Mouse (Mus musculus): ENCODE measurements around the gene Celf2. TPM values are rescaled to one million over a fixed set of nuclear protein-coding genes. Genes with fewer than 3 reads are reported as not detected.
"Not testable (repeated sequence)": the region's sequence is repeated elsewhere in the genome, so short reads cannot be mapped to it uniquely, and the experiment has no call there.

Celf2 gene
- polyA plus RNA-seq, 1 experiment from 2014 or later: 16.5 TPM

DNA sequence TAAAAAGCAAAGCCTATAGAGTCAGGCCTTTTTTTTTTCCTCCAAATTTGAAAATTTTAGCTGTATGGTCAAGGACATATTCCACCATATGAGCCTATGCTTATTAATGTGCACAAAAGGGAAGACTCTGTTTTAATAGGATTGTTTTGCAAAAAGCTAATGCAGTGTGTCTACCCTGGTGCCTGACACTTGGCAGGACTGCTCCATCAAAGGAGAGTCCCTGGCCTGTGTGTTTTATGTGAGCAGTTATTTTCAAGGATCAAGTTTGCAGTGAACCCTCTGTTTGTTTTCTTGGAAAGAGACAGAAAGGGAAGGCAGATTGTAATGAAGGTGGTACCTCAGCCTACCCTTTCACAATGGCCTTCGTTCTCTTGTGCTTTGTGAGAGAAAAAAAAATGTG lies 200.0 kb downstream of the Celf2 start:
- Histone ChIP-seq H3K27me3 (ENCODE audit: insufficient read depth, low read length) (no peaks in the 10 kb centered on the region), H3K9me3 (ENCODE audit: low read length) (no peaks in the 10 kb centered on the region), H3K4me2 (replicated peaks; ENCODE audit: low read depth, low read length) (no peak overlapping the region), H3K4me1 (ENCODE audit: insufficient read depth, low read length) (no peaks in the 10 kb centered on the region), H3K36me3 (ENCODE audit: insufficient read depth, low read length) (no peaks in the 10 kb centered on the region), H3K9ac (replicated peaks; ENCODE audit: low read length) (no peak overlapping the region), H3K27ac (ENCODE audit: low read length) (no peak overlapping the region), H3K4me3 (ENCODE audit: low read length) (no peak overlapping the region)
- 82% methylated on average over 1 of the region's 1 CpGs for WGBS
- no peak for ATAC-seq (ENCODE audit: low FRiP score, low TSS enrichment)

- no peak for ATAC-seq (ENCODE audit: low FRiP score, low TSS enrichment)
- Histone ChIP-seq H3K27me3 (ENCODE audit: insufficient read depth, low read length) (no peaks in the 10 kb centered on the region), H3K4me2 (replicated peaks; ENCODE audit: low read depth, low read length) (no peak overlapping the region), H3K9ac (replicated peaks; ENCODE audit: low read length) (no peak overlapping the region), H3K4me1 (ENCODE audit: insufficient read depth, low read length) (no peaks in the 10 kb centered on the region), H3K4me3 (ENCODE audit: low read length) (no peak overlapping the region), H3K27ac (ENCODE audit: low read length) (no peak overlapping the region), H3K36me3 (ENCODE audit: insufficient read depth, low read length) (no peaks in the 10 kb centered on the region), H3K9me3 (ENCODE audit: low read length) (no peaks in the 10 kb centered on the region)
- WGBS: 65% methylated on average over 1 of the region's 1 CpGs
These were observed 200.6 kb downstream of the Celf2 start for GRCm38 (mm10) chr2:7308731-7309130.

GRCm38 (mm10) chr2:7287434-7287833 lies 221.9 kb downstream of the Celf2 start:
- Histone ChIP-seq H3K9me3 (ENCODE audit: low read length) (no peaks in the 10 kb centered on the region), H3K4me3 (ENCODE audit: low read length) (no peak overlapping the region), H3K9ac (replicated peaks; ENCODE audit: low read length) (no peak overlapping the region), H3K36me3 (ENCODE audit: insufficient read depth, low read length) (no peaks in the 10 kb centered on the region), H3K4me2 (replicated peaks; ENCODE audit: low read depth, low read length) (no peak overlapping the region), H3K27ac (ENCODE audit: low read length) (no peak overlapping the region), H3K4me1 (ENCODE audit: insufficient read depth, low read length) (no peaks in the 10 kb centered on the region), H3K27me3 (ENCODE audit: insufficient read depth, low read length) (no peaks in the 10 kb centered on the region)
- 81% methylated on average over 3 of the region's 3 CpGs for WGBS
- ATAC-seq (ENCODE audit: low FRiP score, low TSS enrichment): no peak

- no peaks in the 10 kb centered on the region for H3K9me3 ChIP-seq (ENCODE audit: low read length)
- H3K27me3 ChIP-seq (ENCODE audit: insufficient read depth, low read length): no peaks in the 10 kb centered on the region
- 48% methylated on average over 4 of the region's 4 CpGs for WGBS
- H3K4me3 ChIP-seq (ENCODE audit: low read length): no peak overlapping the region
- ATAC-seq (ENCODE audit: low FRiP score, low TSS enrichment): peak; percentile 49; the same call in 1 of the 2 replicates
- H3K4me1 ChIP-seq (ENCODE audit: insufficient read depth, low read length): no peaks in the 10 kb centered on the region
- no peak overlapping the region for H3K4me2 ChIP-seq (replicated peaks; ENCODE audit: low read depth, low read length)
- no peaks in the 10 kb centered on the region for H3K36me3 ChIP-seq (ENCODE audit: insufficient read depth, low read length)
- no peak overlapping the region for H3K27ac ChIP-seq (ENCODE audit: low read length)
- no peak overlapping the region for H3K9ac ChIP-seq (replicated peaks; ENCODE audit: low read length)
These were observed 236.1 kb downstream of the Celf2 start for GRCm38 (mm10) chr2:7273214-7273613.

DNA sequence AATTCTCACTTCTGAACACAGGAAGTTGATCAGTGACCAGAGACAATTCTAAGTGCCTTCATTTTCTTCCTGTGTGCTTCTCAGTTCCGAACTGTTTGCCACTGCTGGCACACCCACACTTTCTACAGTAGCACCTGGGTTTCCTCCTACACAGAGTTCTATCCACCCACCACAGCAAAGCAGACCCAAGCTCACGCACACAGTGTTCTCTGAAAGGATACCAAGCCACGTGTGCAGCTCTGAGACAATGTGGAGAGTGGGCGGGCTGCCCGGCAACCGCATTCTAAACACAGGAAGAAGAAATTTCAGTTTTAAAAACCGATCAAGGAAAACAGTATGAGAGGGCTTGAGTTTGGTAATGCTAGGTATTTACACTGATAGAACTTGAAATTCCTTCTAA lies 239.3 kb downstream of the Celf2 start:
- no peak for ATAC-seq (ENCODE audit: low FRiP score, low TSS enrichment)
- Histone ChIP-seq H3K36me3 (ENCODE audit: insufficient read depth, low read length) (no peaks in the 10 kb centered on the region), H3K4me3 (ENCODE audit: low read length) (no peak overlapping the region)

GRCm38 (mm10) chr2:7267166-7267565 lies 242.2 kb downstream of the Celf2 start:
- no peaks in the 10 kb centered on the region for H3K36me3 ChIP-seq (ENCODE audit: insufficient read depth, low read length)
- ATAC-seq (ENCODE audit: low FRiP score, low TSS enrichment): no peak

More for the DNA sequence above, 239.3 kb downstream of the Celf2 start:
- Histone ChIP-seq H3K27me3 (ENCODE audit: insufficient read depth, low read length) (no peaks in the 10 kb centered on the region), H3K27ac (ENCODE audit: low read length) (no peak overlapping the region), H3K4me1 (ENCODE audit: insufficient read depth, low read length) (no peaks in the 10 kb centered on the region), H3K9me3 (ENCODE audit: low read length) (no peaks in the 10 kb centered on the region), H3K9ac (replicated peaks; ENCODE audit: low read length) (no peak overlapping the region), H3K4me2 (replicated peaks; ENCODE audit: low read depth, low read length) (no peak overlapping the region)
- WGBS: 77% methylated on average over 7 of the region's 7 CpGs

GRCm38 (mm10) chr2:7262668-7263067 lies 246.7 kb downstream of the Celf2 start:
- not testable (repeated sequence) for H3K27me3 ChIP-seq (ENCODE audit: insufficient read depth, low read length); H3K27ac ChIP-seq (ENCODE audit: low read length); H3K9ac ChIP-seq (replicated peaks; ENCODE audit: low read length); H3K4me3 ChIP-seq (ENCODE audit: low read length); ATAC-seq (ENCODE audit: low FRiP score, low TSS enrichment); H3K36me3 ChIP-seq (ENCODE audit: insufficient read depth, low read length); H3K4me2 ChIP-seq (replicated peaks; ENCODE audit: low read depth, low read length); H3K4me1 ChIP-seq (ENCODE audit: insufficient read depth, low read length); H3K9me3 ChIP-seq (ENCODE audit: low read length)

More at GRCm38 (mm10) chr2:7267166-7267565, 242.2 kb downstream of the Celf2 start:
- Histone ChIP-seq H3K9me3 (ENCODE audit: low read length) (no peaks in the 10 kb centered on the region), H3K27me3 (ENCODE audit: insufficient read depth, low read length) (no peaks in the 10 kb centered on the region), H3K4me1 (ENCODE audit: insufficient read depth, low read length) (no peaks in the 10 kb centered on the region), H3K9ac (replicated peaks; ENCODE audit: low read length) (no peak overlapping the region), H3K27ac (ENCODE audit: low read length) (no peak overlapping the region), H3K4me3 (ENCODE audit: low read length) (no peak overlapping the region), H3K4me2 (replicated peaks; ENCODE audit: low read depth, low read length) (no peak overlapping the region)
- 89% methylated on average over 4 of the region's 4 CpGs for WGBS

GRCm38 (mm10) chr2:7260186-7260585 lies 249.2 kb downstream of the Celf2 start:
- Histone ChIP-seq H3K27ac (ENCODE audit: low read length) (no peak overlapping the region), H3K36me3 (ENCODE audit: insufficient read depth, low read length) (no peaks in the 10 kb centered on the region), H3K4me2 (replicated peaks; ENCODE audit: low read depth, low read length) (no peak overlapping the region), H3K9me3 (ENCODE audit: low read length) (no peaks in the 10 kb centered on the region; the same call in 1 of the 2 replicates), H3K4me3 (ENCODE audit: low read length) (no peak overlapping the region), H3K4me1 (ENCODE audit: insufficient read depth, low read length) (no peaks in the 10 kb centered on the region), H3K9ac (replicated peaks; ENCODE audit: low read length) (no peak overlapping the region), H3K27me3 (ENCODE audit: insufficient read depth, low read length) (no peaks in the 10 kb centered on the region)
- WGBS: 85% methylated on average over 4 of the region's 4 CpGs
- ATAC-seq (ENCODE audit: low FRiP score, low TSS enrichment): no peak

- H3K9ac ChIP-seq (replicated peaks; ENCODE audit: low read length): no peak overlapping the region
These were observed 249.7 kb downstream of the Celf2 start for GRCm38 (mm10) chr2:7259616-7260015.

GRCm38 (mm10) chr2:7256023-7256422 lies 253.3 kb downstream of the Celf2 start:
- H3K27me3 ChIP-seq (ENCODE audit: insufficient read depth, low read length): no peaks in the 10 kb centered on the region
- no peak overlapping the region for H3K27ac ChIP-seq (ENCODE audit: low read length)
- WGBS: 88% methylated on average over 1 of the region's 1 CpGs
- H3K4me2 ChIP-seq (replicated peaks; ENCODE audit: low read depth, low read length): no peak overlapping the region
- no peaks in the 10 kb centered on the region for H3K4me1 ChIP-seq (ENCODE audit: insufficient read depth, low read length)
- no peak overlapping the region for H3K9ac ChIP-seq (replicated peaks; ENCODE audit: low read length)
- H3K4me3 ChIP-seq (ENCODE audit: low read length): no peak overlapping the region
- no peaks in the 10 kb centered on the region for H3K36me3 ChIP-seq (ENCODE audit: insufficient read depth, low read length)
- H3K9me3 ChIP-seq (ENCODE audit: low read length): no peaks in the 10 kb centered on the region; the same call in 1 of the 2 replicates
- ATAC-seq (ENCODE audit: low FRiP score, low TSS enrichment): no peak

More at GRCm38 (mm10) chr2:7259616-7260015, 249.7 kb downstream of the Celf2 start:
- ATAC-seq (ENCODE audit: low FRiP score, low TSS enrichment): no peak
- no peak overlapping the region for H3K4me2 ChIP-seq (replicated peaks; ENCODE audit: low read depth, low read length)
- no peaks in the 10 kb centered on the region; the same call in 1 of the 2 replicates for H3K9me3 ChIP-seq (ENCODE audit: low read length)
- H3K4me1 ChIP-seq (ENCODE audit: insufficient read depth, low read length): no peaks in the 10 kb centered on the region
- no peaks in the 10 kb centered on the region for H3K36me3 ChIP-seq (ENCODE audit: insufficient read depth, low read length)
- WGBS: 80% methylated on average over 4 of the region's 4 CpGs
- H3K27ac ChIP-seq (ENCODE audit: low read length): no peak overlapping the region
- no peaks in the 10 kb centered on the region for H3K27me3 ChIP-seq (ENCODE audit: insufficient read depth, low read length)
- no peak overlapping the region for H3K4me3 ChIP-seq (ENCODE audit: low read length)

Data from kidney, embryonic 16.5 days (tissue).